ENCODE assay signal across 8 mouse cellular contexts in the genomic region with DNA sequence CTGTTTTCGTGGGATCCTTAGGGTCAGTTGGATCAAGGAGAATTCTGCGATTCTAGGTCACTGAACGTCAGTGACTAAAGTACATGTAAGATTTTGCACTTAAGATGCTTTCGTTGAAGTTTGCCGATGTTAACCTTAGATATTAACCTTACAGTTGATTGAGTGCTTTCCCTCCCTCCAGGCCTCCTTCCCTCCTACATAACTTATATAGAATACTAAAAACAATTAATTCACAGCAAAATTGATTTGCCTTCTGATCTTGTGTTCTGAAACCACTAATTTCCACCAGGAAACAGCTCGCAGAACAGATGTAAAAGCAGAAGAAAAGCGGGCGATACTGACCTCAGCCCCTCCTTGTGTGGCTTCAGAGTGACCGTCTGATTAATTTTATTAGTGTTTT.
DNase-seq lines count a peak whose midpoint lies in the region; ATAC-seq lines count a peak whose summit lies in the region.

No protein-coding gene starts in this region.

- no peak overlapping the region for H3K4me3 ChIP-seq in kidney, embryonic 14.5 days (ENCODE audit: low read length)
- no peak overlapping the region for H3K4me3 ChIP-seq in embryonic facial prominence, embryonic 14.5 days (ENCODE audit: low read depth, low read length)
- H3K4me3 ChIP-seq in hindbrain, embryonic 14.5 days (replicated peaks; ENCODE audit: low read length) = no peak overlapping the region
- 0 out of 2 replicates have a peak overlapping the region, but pooled peaks have one; percentile 8 for H3K4me3 ChIP-seq in midbrain, embryonic 15.5 days

- peak overlapping the region; percentile 79 for H3K27ac ChIP-seq in kidney, embryonic 14.5 days (ENCODE audit: low read depth, low read length)
- H3K27ac ChIP-seq in embryonic facial prominence, embryonic 14.5 days (replicated peaks; ENCODE audit: low read depth, low read length) = peak overlapping the region; percentile 22; the same call in 1 of the 2 replicates
- peak overlapping the region; percentile 1; the same call in 1 of the 2 replicates for H3K27ac ChIP-seq in hindbrain, embryonic 14.5 days
- no peak overlapping the region for H3K27ac ChIP-seq in midbrain, embryonic 15.5 days

- H3K9me3 ChIP-seq in kidney, embryonic 14.5 days (ENCODE audit: control insufficient read depth, low read length) = no peaks in the 10 kb centered on the region
- H3K9me3 ChIP-seq in embryonic facial prominence, embryonic 14.5 days (ENCODE audit: control insufficient read depth, low read length) = no peaks in the 10 kb centered on the region
- no peaks in the 10 kb centered on the region for H3K9me3 ChIP-seq in hindbrain, embryonic 14.5 days (ENCODE audit: control insufficient read depth, low read length)
- H3K9me3 ChIP-seq in midbrain, embryonic 15.5 days = no peaks in the 10 kb centered on the region

- peaks cover 64% of the 10 kb centered on the region for H3K4me1 ChIP-seq in kidney, embryonic 14.5 days (ENCODE audit: control insufficient read depth, insufficient read depth, low read length)
- H3K4me1 ChIP-seq in embryonic facial prominence, embryonic 14.5 days (ENCODE audit: control insufficient read depth, insufficient read depth, low read length) = peaks cover 54% of the 10 kb centered on the region
- H3K4me1 ChIP-seq in hindbrain, embryonic 14.5 days (replicated peaks; ENCODE audit: control insufficient read depth, insufficient read depth, low read length) = peaks cover 35% of the 10 kb centered on the region
- H3K4me1 ChIP-seq in midbrain, embryonic 15.5 days = peaks cover 40% of the 10 kb centered on the region

- H3K27me3 ChIP-seq in kidney, embryonic 14.5 days (ENCODE audit: control insufficient read depth, insufficient read depth, low read length) = no peaks in the 10 kb centered on the region
- no peaks in the 10 kb centered on the region for H3K27me3 ChIP-seq in embryonic facial prominence, embryonic 14.5 days (replicated peaks; ENCODE audit: control insufficient read depth, insufficient read depth, low read length)
- H3K27me3 ChIP-seq in hindbrain, embryonic 14.5 days (ENCODE audit: control insufficient read depth, insufficient read depth, low read length) = 0 out of 2 replicates have a peak, but pooled peaks cover 9% of the 10 kb centered on the region
- H3K27me3 ChIP-seq in midbrain, embryonic 15.5 days (replicated peaks) = no peaks in the 10 kb centered on the region

- no peak for DNase-seq in kidney, postnatal 25 days
- DNase-seq in embryonic facial prominence, embryonic 14.5 days (ENCODE audit: low spot score) = no peak
- DNase-seq in hindbrain, embryonic 14.5 days (ENCODE audit: low spot score) = no peak
- no peak for DNase-seq in ovary, postnatal 36 days (ENCODE audit: low spot score)
- DNase-seq in urinary bladder, postnatal 10 days (ENCODE audit: low spot score) = no peak

- no peak overlapping the region for H3K4me2 ChIP-seq in kidney, embryonic 14.5 days (replicated peaks; ENCODE audit: low read depth, low read length)
- peak overlapping the region; percentile 39 for H3K4me2 ChIP-seq in embryonic facial prominence, embryonic 14.5 days (ENCODE audit: low read depth, low read length)
- H3K4me2 ChIP-seq in hindbrain, embryonic 14.5 days (replicated peaks) = peak overlapping the region; percentile 40
- peak overlapping the region; percentile 37 for H3K4me2 ChIP-seq in midbrain, embryonic 15.5 days

- H3K36me3 ChIP-seq in kidney, embryonic 14.5 days (ENCODE audit: control insufficient read depth, insufficient read depth, low read length) = no peaks in the 10 kb centered on the region
- no peaks in the 10 kb centered on the region for H3K36me3 ChIP-seq in embryonic facial prominence, embryonic 14.5 days (ENCODE audit: control insufficient read depth, insufficient read depth, low read length)
- no peaks in the 10 kb centered on the region for H3K36me3 ChIP-seq in hindbrain, embryonic 14.5 days (replicated peaks; ENCODE audit: control insufficient read depth, insufficient read depth)
- no peaks in the 10 kb centered on the region for H3K36me3 ChIP-seq in midbrain, embryonic 15.5 days (replicated peaks)

- ATAC-seq in kidney, embryonic 14.5 days (ENCODE audit: low FRiP score, low TSS enrichment) = no peak
- ATAC-seq in embryonic facial prominence, embryonic 14.5 days (ENCODE audit: low read depth) = no peak
- no peak for ATAC-seq in hindbrain, embryonic 14.5 days (ENCODE audit: low FRiP score)
- no peak for ATAC-seq in midbrain, embryonic 15.5 days (replicated peaks)
- no peak for ATAC-seq in inflammation-experienced regulatory T-cells, adult 6 months

- 21% methylated on average over 9 of the region's 9 CpGs for WGBS in kidney, embryonic 14.5 days
- 37% methylated on average over 9 of the region's 9 CpGs for WGBS in embryonic facial prominence, embryonic 14.5 days
- 34% methylated on average over 9 of the region's 9 CpGs for WGBS in hindbrain, embryonic 14.5 days
- WGBS in midbrain, embryonic 15.5 days = 22% methylated on average over 9 of the region's 9 CpGs

- no peak overlapping the region for H3K9ac ChIP-seq in kidney, embryonic 14.5 days (ENCODE audit: low read depth, low read length)
- H3K9ac ChIP-seq in embryonic facial prominence, embryonic 14.5 days (ENCODE audit: low read depth, low read length) = no peak overlapping the region
- H3K9ac ChIP-seq in hindbrain, embryonic 14.5 days = no peak overlapping the region
- H3K9ac ChIP-seq in midbrain, embryonic 15.5 days = no peak overlapping the region
